Comparison of ENCODE assay signal across 7 mouse cellular contexts in the genomic region with DNA sequence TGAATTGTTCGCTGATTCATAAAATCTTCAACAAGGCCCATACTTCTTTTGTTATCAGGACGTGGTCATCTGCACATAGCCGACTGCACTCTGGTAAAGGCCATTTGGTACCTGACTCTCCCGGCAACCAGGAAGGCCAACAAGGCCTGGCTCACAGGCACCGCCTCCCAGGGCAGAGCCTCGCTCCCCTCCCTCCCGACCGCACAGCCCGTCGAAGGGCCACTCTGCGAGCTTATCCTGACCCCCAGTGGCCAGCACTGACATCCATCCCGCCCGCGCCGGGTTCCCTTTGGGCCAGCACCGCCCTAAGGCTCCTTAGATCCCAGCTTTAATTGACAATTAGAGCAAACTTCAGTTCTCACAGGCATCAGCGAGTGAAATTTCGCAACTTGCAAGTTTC.
A peak's percentile ranks its signal among the peaks of the same experiment; 100 is the strongest.
DNase-seq lines count a peak whose midpoint lies in the region; ATAC-seq and TF ChIP-seq lines count a peak whose summit lies in the region.

No protein-coding gene starts in this region.

- no peaks in the 10 kb centered on the region for H3K27me3 ChIP-seq in intestine, embryonic 14.5 days (replicated peaks; ENCODE audit: control insufficient read depth, insufficient read depth, low read length)
- peaks cover 10% of the 10 kb centered on the region for H3K27me3 ChIP-seq in limb, embryonic 13.5 days
- H3K27me3 ChIP-seq in midbrain, embryonic 14.5 days (ENCODE audit: control insufficient read depth, insufficient read depth, low read length) = no peaks in the 10 kb centered on the region
- H3K27me3 ChIP-seq in spleen, adult 2 months (ENCODE audit: control insufficient read depth, insufficient read depth, low read length) = no peaks in the 10 kb centered on the region

- H3K4me1 ChIP-seq in intestine, embryonic 14.5 days (replicated peaks; ENCODE audit: control insufficient read depth, insufficient read depth, low read length) = 0 out of 2 replicates have a peak, but pooled peaks cover 2% of the 10 kb centered on the region
- peaks cover 57% of the 10 kb centered on the region for H3K4me1 ChIP-seq in limb, embryonic 13.5 days
- H3K4me1 ChIP-seq in midbrain, embryonic 14.5 days (ENCODE audit: control insufficient read depth, insufficient read depth, low read length) = peaks cover 20% of the 10 kb centered on the region
- H3K4me1 ChIP-seq in spleen, adult 2 months (ENCODE audit: control insufficient read depth, insufficient read depth, insufficient read length) = peaks cover 2% of the 10 kb centered on the region; the same call in 1 of the 2 replicates

- TF ChIP-seq CTCF in spleen, adult 2 months (IDR thresholded peaks at IDR 0.05; ENCODE audit: extremely low read depth, insufficient read depth, insufficient read length, insufficient replicate concordance) = peak; percentile 55; the same call in 1 of the 2 replicates

- peak; percentile 86 for ATAC-seq in intestine, embryonic 14.5 days (replicated peaks; ENCODE audit: low FRiP score, low TSS enrichment, low read depth)
- ATAC-seq in limb, embryonic 13.5 days (ENCODE audit: low FRiP score, low read depth) = peak; percentile 80
- ATAC-seq in midbrain, embryonic 14.5 days (ENCODE audit: low FRiP score, low TSS enrichment) = peak; percentile 80

- peak overlapping the region; percentile 31; the same call in 1 of the 2 replicates for H3K9ac ChIP-seq in intestine, embryonic 14.5 days (ENCODE audit: low read length)
- peak overlapping the region; percentile 60 for H3K9ac ChIP-seq in limb, embryonic 13.5 days
- no peak overlapping the region for H3K9ac ChIP-seq in midbrain, embryonic 14.5 days (replicated peaks; ENCODE audit: low read length)

- no peak for TF ChIP-seq POLR2A in spleen, adult 2 months (IDR thresholded peaks at IDR 0.05; ENCODE audit: low read depth, low read length)

- 2% methylated on average over 18 of the region's 18 CpGs for WGBS in intestine, embryonic 14.5 days
- under 1% methylated on average over 18 of the region's 18 CpGs for WGBS in limb, embryonic 13.5 days
- 1% methylated on average over 18 of the region's 18 CpGs for WGBS in midbrain, embryonic 14.5 days
- 1% methylated on average over 18 of the region's 18 CpGs for WGBS in spleen, adult 2 months

- no peaks in the 10 kb centered on the region for H3K36me3 ChIP-seq in intestine, embryonic 14.5 days (ENCODE audit: control insufficient read depth, insufficient read depth, low read length)
- H3K36me3 ChIP-seq in limb, embryonic 13.5 days = no peaks in the 10 kb centered on the region
- no peaks in the 10 kb centered on the region for H3K36me3 ChIP-seq in midbrain, embryonic 14.5 days (ENCODE audit: control insufficient read depth, insufficient read depth, low read length)
- no peaks in the 10 kb centered on the region for H3K36me3 ChIP-seq in spleen, adult 2 months (ENCODE audit: control insufficient read depth, insufficient read depth, low read length)

- DNase-seq in adrenal gland, adult (ENCODE audit: inconsistent age in 2 of 2, low spot score in 1 of 2) = peak; percentile 83 to 93
- peak; percentile 93 for DNase-seq in embryo, embryonic 10 days (ENCODE audit: low spot score)
- DNase-seq in gastrocnemius, postnatal 36 days = peak; percentile 53 to 72
- DNase-seq in intestine, embryonic 14.5 days (ENCODE audit: low spot score) = peak; percentile 90
- peak; percentile 84 for DNase-seq in midbrain, embryonic 14.5 days
- DNase-seq in spleen, adult 2 months (ENCODE audit: low read depth in 1 of 2, low spot score in 2 of 2) = peak; percentile 15 to 55

- intact Hi-C loops in gastrocnemius, postnatal 36 days (cut with DNase I) = no loop called here

- H3K27ac ChIP-seq in intestine, embryonic 14.5 days (ENCODE audit: low read depth) = no peak overlapping the region
- peak overlapping the region; percentile 74; the same call in 1 of the 2 replicates for H3K27ac ChIP-seq in limb, embryonic 13.5 days
- no peak overlapping the region for H3K27ac ChIP-seq in midbrain, embryonic 14.5 days (replicated peaks; ENCODE audit: low read depth, low read length)
- no peak overlapping the region for H3K27ac ChIP-seq in spleen, adult 2 months (ENCODE audit: insufficient read depth, low read length)

- H3K4me3 ChIP-seq in intestine, embryonic 14.5 days (ENCODE audit: low read depth, low read length) = peak overlapping the region; percentile 32
- peak overlapping the region; percentile 37 for H3K4me3 ChIP-seq in limb, embryonic 13.5 days
- peak overlapping the region; percentile 7 for H3K4me3 ChIP-seq in midbrain, embryonic 14.5 days (replicated peaks; ENCODE audit: low read depth, low read length)
- peak overlapping the region; percentile 51 for H3K4me3 ChIP-seq in spleen, adult 2 months (ENCODE audit: extremely low read depth, insufficient read depth, insufficient read length)

- H3K9me3 ChIP-seq in intestine, embryonic 14.5 days (ENCODE audit: control insufficient read depth, low read length) = no peaks in the 10 kb centered on the region
- no peaks in the 10 kb centered on the region for H3K9me3 ChIP-seq in limb, embryonic 13.5 days
- H3K9me3 ChIP-seq in midbrain, embryonic 14.5 days (ENCODE audit: control insufficient read depth, low read length) = no peaks in the 10 kb centered on the region

- peak overlapping the region; percentile 58 for H3K4me2 ChIP-seq in intestine, embryonic 14.5 days (ENCODE audit: low read length)
- H3K4me2 ChIP-seq in limb, embryonic 13.5 days (replicated peaks) = peak overlapping the region; percentile 66
- H3K4me2 ChIP-seq in midbrain, embryonic 14.5 days (ENCODE audit: low read length) = peak overlapping the region; percentile 41

Comparison
In these comparisons a context has a peak if more than half of its experiments do, and no peak if none do; other contexts are left out.
1. DNase-seq: peak in every context shown above with its lines; median percentile 93 in embryo, embryonic 10 days; 90 in intestine, embryonic 14.5 days; 88 in adrenal gland, adult; 84 in midbrain, embryonic 14.5 days; 62 in gastrocnemius, postnatal 36 days; 35 in spleen, adult 2 months.